Mouse (Mus musculus) ES-E14 (cell line): Measurements from ENCODE around the gene Dpp9. TPM values are rescaled to one million over a fixed set of nuclear protein-coding genes. Genes with fewer than 3 reads are reported as not detected.

Source experiments
- DNase-seq: peaks from one replicate; pipeline ENCODE4 v3.0.0-alpha.2; 2013; ENCODE audit warnings: low read depth, low spot score
- H3K27ac ChIP-seq: 2 replicates; pipeline ENCODE4 v1.5.1; 2012; ENCODE audit warnings: low read depth, mild to moderate bottlenecking, low read length, moderate library complexity, mixed read lengths; ENCODE audit not compliant: poor library complexity, insufficient read depth, severe bottlenecking
- H3K36me3 ChIP-seq: 2 replicates; pipeline ENCODE4 v1.6.1; 2012; ENCODE audit warnings: mild to moderate bottlenecking, low read length, moderate library complexity, mixed read lengths; ENCODE audit not compliant: control insufficient read depth, poor library complexity, insufficient read depth, severe bottlenecking
- H3K4me1 ChIP-seq, 2 experiments: fragments of 150-350 bp in 1 of 2; sonication (generic) in 1 of 2; 2 replicates each; pipeline ENCODE4 v1.6.1; 2012; ENCODE audit warnings: low read length in 2 of 2, mild to moderate bottlenecking in 1 of 2, mixed read lengths in 1 of 2; ENCODE audit not compliant: control insufficient read depth in 2 of 2, insufficient read depth in 2 of 2, poor library complexity in 1 of 2
- H3K4me3 ChIP-seq, 2 experiments: fragments of 150-350 bp in 1 of 2; sonication (generic) in 1 of 2; 2 replicates each; pipeline ENCODE4 v1.5.1; 2012; ENCODE audit warnings: low read length in 2 of 2, low read depth in 1 of 2, mild to moderate bottlenecking in 1 of 2, mixed read lengths in 1 of 2; ENCODE audit not compliant: insufficient read depth in 1 of 2, poor library complexity in 1 of 2, severe bottlenecking in 1 of 2
- H3K9ac ChIP-seq: 2 replicates; pipeline ENCODE4 v1.6.1; 2012; ENCODE audit warnings: low read depth, mild to moderate bottlenecking, low read length, mixed read lengths; ENCODE audit not compliant: poor library complexity, insufficient read depth, severe bottlenecking
- H3K9me3 ChIP-seq: fragments of 150-350 bp; sonication (generic); 2 replicates; pipeline ENCODE4 v1.6.1; 2012; ENCODE audit warnings: low read depth, mild to moderate bottlenecking, low read length; ENCODE audit not compliant: control insufficient read depth, insufficient read depth
- CHD2 ChIP-seq: IDR thresholded peaks from 2 replicates; pipeline ENCODE4 v1.6.1; 2014; ENCODE audit warnings: mild to moderate bottlenecking, low read depth, low read length, inconsistent platforms
- HCFC1 ChIP-seq: IDR thresholded peaks from 2 replicates; pipeline ENCODE4 v1.6.1; 2012; ENCODE audit warnings: low read length, inconsistent platforms, borderline replicate concordance; ENCODE audit not compliant: insufficient read depth
- MAFK ChIP-seq: IDR thresholded peaks from 2 replicates; pipeline ENCODE4 v1.6.1; 2014; ENCODE audit warnings: mild to moderate bottlenecking, low read depth, low read length, inconsistent platforms; ENCODE audit not compliant: insufficient read depth
- ZC3H11A ChIP-seq: IDR thresholded peaks from 2 replicates; pipeline ENCODE4 v1.6.1; 2012; ENCODE audit warnings: low read depth, mild to moderate bottlenecking, inconsistent platforms, low read length, borderline replicate concordance
- ZNF384 ChIP-seq: IDR thresholded peaks from 2 replicates; pipeline ENCODE4 v1.6.1; 2012; ENCODE audit warnings: low read depth, low read length, inconsistent platforms
- in situ Hi-C, 2 experiments: fragments of 600-800 bp; cut with MboI; formaldehyde crosslinking; loops; one replicate each; pipeline ENCODE4 v1.15.1; 2025; ENCODE audit warnings: low sequenced_read_pairs in 2 of 2, inconsistent platforms in 1 of 2; ENCODE audit not compliant: unreplicated experiment in 2 of 2
- total RNA-seq: library from RNA; depleted of rRNA; stranded (reverse); fragments of 300-350 nt; gene quantifications from 2 replicates; pipeline ENCODE4 v1.2.3, GENCODE M21; 2012; rRNA removed

Gene Dpp9
- total RNA-seq, 1 experiment: 27.4 TPM

DNA sequence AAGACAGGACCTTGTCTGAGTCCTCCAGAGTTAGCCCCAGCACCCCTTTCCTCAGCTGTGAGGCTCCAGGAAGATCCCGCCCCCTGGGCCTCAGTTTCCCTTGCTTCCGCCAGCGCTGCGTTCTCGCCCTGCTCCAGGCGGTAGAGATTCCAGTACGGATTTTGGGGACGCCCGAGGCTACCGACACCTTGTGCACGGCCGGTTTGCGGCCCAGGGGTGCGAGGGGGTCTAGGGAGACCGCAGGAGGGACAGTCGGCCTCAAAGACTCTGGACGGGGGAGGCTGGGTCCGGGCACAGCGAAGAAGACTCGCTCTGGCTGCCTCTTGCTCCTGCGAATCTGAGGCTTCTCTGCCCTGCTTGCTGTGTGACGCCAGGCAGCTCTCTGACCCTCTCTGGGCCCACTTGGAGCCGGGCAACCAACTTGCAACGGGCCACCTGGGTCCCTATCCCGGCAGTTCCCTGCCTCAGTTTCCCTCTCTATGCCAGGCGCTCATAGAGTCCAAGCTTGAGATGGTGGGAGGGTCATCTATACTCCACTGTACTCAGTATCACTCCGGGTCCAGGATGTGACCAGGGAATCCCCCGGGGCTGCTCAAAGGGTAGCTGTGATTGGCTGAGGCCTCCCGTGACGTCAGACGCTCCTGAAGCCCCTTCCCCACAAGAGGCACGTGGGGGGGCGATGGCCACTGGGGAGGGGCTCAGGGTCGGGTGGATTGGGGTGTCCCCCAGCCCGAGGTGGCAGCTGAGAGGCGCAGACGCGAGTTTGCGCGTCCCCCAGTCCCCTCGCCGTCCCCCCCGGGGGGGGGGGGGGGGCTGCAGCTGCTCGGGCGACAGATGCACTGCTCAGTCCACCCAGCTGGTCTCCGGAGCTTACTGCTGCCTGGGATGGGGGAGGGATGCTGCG lies 76.8 kb downstream of the Dpp9 start:
- no peaks in the 10 kb centered on the region for H3K36me3 ChIP-seq
- peaks cover 0 to 16% of the 10 kb centered on the region in 2 experiments; a peak in 1 of 4 replicates for H3K4me1 ChIP-seq
- peak overlapping the region; percentile 13; the same call in 1 of the 2 replicates for H3K9ac ChIP-seq
- no peak for DNase-seq
- H3K4me3 ChIP-seq: peak overlapping the region; percentile 69 to 71
- H3K27ac ChIP-seq: no peak overlapping the region
- no peak for TF ChIP-seq ZC3H11A
- no peaks in the 10 kb centered on the region for H3K9me3 ChIP-seq
- in situ Hi-C loops: no loop called here

DNA sequence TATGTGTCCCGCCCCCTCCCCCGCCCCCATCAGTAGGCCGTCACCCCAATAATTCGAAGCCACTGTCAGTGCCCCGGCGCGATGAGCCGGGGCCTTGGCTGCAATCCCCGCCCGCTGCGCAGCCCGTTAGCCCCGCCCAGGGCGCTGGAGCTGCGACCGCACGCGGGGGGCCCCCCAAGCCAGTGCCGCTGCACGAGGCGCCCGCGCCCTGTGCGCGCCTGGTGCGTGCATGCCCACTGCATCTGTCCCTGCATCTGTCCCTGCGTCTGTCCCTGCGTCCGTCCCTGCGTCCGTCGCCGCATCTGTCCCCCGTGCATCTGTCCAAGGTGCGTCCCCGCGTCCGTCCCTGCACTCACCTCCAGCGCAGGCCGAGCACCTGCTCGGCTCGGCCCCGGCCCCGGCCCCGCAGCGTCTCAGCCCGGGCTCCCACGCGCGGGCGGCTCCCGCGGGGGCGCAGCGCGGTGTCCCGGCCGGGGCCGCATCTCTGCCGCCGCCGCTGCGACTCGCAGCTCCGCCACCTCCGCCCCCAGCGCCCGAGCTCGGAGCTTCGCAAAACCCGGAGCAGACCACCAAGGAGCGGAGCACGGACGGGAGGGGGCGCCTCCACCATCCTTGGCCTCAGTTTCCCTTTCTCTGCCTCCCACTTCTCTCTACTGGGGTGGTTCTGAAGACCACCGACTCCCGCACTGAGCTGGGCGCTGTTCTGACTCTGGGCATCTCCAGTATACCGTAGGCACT lies 78.7 kb downstream of the Dpp9 start, which contains the start of gene Sema6b:
TSS of gene Sema6b (minus strand) at position 486 of the 738 bp plus-strand sequence.
- H3K27ac ChIP-seq: no peak within 1 kb of the TSS
- in situ Hi-C loops: no loop called here
- no peak for DNase-seq
- H3K9ac ChIP-seq: no peak within 1 kb of the TSS; the same call in 1 of the 2 replicates
- no peak for TF ChIP-seq ZC3H11A
- no peak for TF ChIP-seq MAFK
- no peak for TF ChIP-seq CHD2
- no peak for TF ChIP-seq HCFC1
- no peak for TF ChIP-seq ZNF384
- no peaks in the 10 kb centered on the region for H3K36me3 ChIP-seq
- no peaks in the 10 kb centered on the region for H3K9me3 ChIP-seq
- H3K4me1 ChIP-seq: peaks cover 0 to 8% of the 10 kb centered on the region in 2 experiments; a peak in 1 of 4 replicates
- H3K4me3 ChIP-seq: peak within 1 kb of the TSS; percentile 71 to 87

DNA sequence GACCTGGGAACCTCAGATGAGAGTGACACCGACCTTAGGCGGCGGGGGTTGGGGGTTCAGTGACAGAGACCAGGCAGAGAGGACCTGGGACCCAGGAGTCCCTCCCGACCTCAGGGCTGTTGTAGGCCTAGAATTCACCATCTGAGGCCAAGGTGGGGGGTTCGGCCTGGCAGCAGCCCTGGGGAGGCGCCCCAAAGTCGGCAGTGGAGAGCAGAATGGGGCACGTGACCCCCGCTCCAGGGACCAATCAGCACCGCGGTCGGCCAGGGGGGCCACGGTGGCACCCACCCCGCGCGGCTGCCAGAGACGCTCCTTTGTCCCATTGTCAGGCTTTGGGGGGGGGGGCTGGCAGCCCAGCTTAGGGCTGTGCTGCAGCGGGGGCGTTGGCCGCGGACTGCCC lies 79.3 kb downstream of the Dpp9 start:
- Histone ChIP-seq H3K36me3 (no peaks in the 10 kb centered on the region), H3K9ac (no peak overlapping the region), H3K4me3 (peak overlapping the region; percentile 71 to 87), H3K27ac (no peak overlapping the region), H3K4me1 (peaks cover 0 to 7% of the 10 kb centered on the region in 2 experiments; a peak in 1 of 4 replicates), H3K9me3 (no peaks in the 10 kb centered on the region)
- no peak for DNase-seq
- in situ Hi-C loops: no loop called here
- no peak for TF ChIP-seq ZNF384
- no peak for TF ChIP-seq MAFK
- TF ChIP-seq CHD2: no peak
- TF ChIP-seq ZC3H11A: no peak
- no peak for TF ChIP-seq HCFC1

DNA sequence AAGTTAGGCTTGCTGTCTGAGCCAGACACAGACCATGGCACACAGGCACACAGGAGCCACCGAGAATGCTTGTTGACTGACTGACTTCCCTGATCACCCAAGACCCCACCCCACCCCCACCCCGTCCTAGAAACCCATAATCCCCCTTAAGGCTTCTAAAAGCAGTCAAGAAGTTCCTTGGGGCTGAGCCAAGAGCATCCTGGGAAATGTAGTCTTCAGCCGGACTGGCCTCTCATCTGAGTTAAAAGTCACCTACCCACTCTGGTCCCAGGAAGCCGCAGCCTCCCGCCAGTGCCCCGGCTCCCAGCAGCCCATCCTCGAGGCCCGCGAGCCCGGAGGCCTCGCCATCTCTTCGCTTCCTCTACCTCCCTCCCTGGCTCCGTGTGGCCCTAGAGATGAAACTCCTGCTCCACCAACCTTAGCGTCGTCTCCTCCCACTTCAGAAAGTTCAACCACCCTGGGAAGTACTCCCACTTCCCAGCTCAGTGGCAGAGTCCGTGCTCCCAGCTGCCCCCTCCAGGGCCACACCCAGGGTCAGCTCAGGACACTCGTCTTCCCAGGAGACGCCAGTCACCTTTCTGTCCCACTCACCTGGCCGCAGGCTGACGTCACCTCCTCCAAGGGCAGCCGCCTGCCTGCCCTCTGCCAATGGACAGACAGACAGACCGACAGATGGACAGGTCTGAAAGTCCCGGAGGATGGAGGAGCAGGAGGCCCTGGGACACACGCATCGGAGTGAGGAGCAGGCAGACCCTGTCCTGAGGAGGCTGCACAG lies 80.7 kb downstream of the Dpp9 start:
- in situ Hi-C loops: no loop called here
- H3K9me3 ChIP-seq: no peaks in the 10 kb centered on the region

More for the DNA sequence above, 80.7 kb downstream of the Dpp9 start:
- peaks cover 0 to 11% of the 10 kb centered on the region in 2 experiments; a peak in 2 of 4 replicates for H3K4me1 ChIP-seq
- H3K4me3 ChIP-seq: peak overlapping the region; percentile 10 to 35; a peak in 3 of 4 replicates
- DNase-seq: no peak
- TF ChIP-seq HCFC1 (peak; percentile 84), ZNF384 (no peak), MAFK (no peak)
- H3K27ac ChIP-seq: no peak overlapping the region
- H3K36me3 ChIP-seq: no peaks in the 10 kb centered on the region
- no peak overlapping the region for H3K9ac ChIP-seq

Other genes with a start within 250 kb of the Dpp9 start
- gene Shd, start 248.4 kb downstream of the Dpp9 start, total RNA-seq: 1.5 and 2.4 TPM in 2 replicates
- 24.2 and 50.7 TPM in 2 replicates for gene Fsd1, start 232.4 kb downstream of the Dpp9 start, total RNA-seq
- 3.4 and 6.4 TPM in 2 replicates for gene Stap2, start 213.3 kb downstream of the Dpp9 start, total RNA-seq
- 39.0 and 61.5 TPM in 2 replicates for gene Mpnd, start 213.2 kb downstream of the Dpp9 start, total RNA-seq
- gene Sh3gl1, start 182.3 kb downstream of the Dpp9 start, total RNA-seq: 67.7 and 73.8 TPM in 2 replicates
- gene Chaf1a, start 178.5 kb downstream of the Dpp9 start, total RNA-seq: 48.3 and 57.9 TPM in 2 replicates
- 34.8 and 38.8 TPM in 2 replicates for gene Ubxn6, start 143.9 kb downstream of the Dpp9 start, total RNA-seq
- gene Hdgfl2, start 139.3 kb downstream of the Dpp9 start, total RNA-seq: 165 and 204 TPM in 2 replicates
- gene Plin4, start 109.1 kb downstream of the Dpp9 start, total RNA-seq: 0.31 and 0.69 TPM in 2 replicates
- 1.4 and 2.1 TPM in 2 replicates for gene Plin5, start 101.3 kb downstream of the Dpp9 start, total RNA-seq
- not detected in 2 replicates for gene Lrg1, start 96.9 kb downstream of the Dpp9 start, total RNA-seq
- 2.9 and 7.1 TPM in 2 replicates for gene Sema6b, start 78.6 kb downstream of the Dpp9 start, total RNA-seq
- 1.3 and 1.7 TPM in 2 replicates for gene Tnfaip8l1, start 56.4 kb downstream of the Dpp9 start, total RNA-seq
- 71.1 and 95.2 TPM in 2 replicates for gene Mydgf, start 35.0 kb downstream of the Dpp9 start, total RNA-seq
- gene Fem1a, start 37.9 kb upstream of the Dpp9 start, total RNA-seq: 18.8 and 18.9 TPM in 2 replicates
- gene Ticam1, start 57.9 kb upstream of the Dpp9 start, total RNA-seq: 2.4 and 2.8 TPM in 2 replicates
- 40.5 and 53.9 TPM in 2 replicates for gene Plin3, start 74.0 kb upstream of the Dpp9 start, total RNA-seq
- 0.21 TPM in 1 of 2 replicates, not detected in the other for gene Arrdc5, start 81.4 kb upstream of the Dpp9 start, total RNA-seq
- gene Uhrf1, start 84.4 kb upstream of the Dpp9 start, total RNA-seq: 238 and 265 TPM in 2 replicates
- gene Kdm4b, start 107.2 kb upstream of the Dpp9 start, total RNA-seq: 21.1 and 43.7 TPM in 2 replicates